Mouse (Mus musculus) heart, embryonic 13.5 days (tissue): ENCODE data around the gene Gm17571. TPM values are rescaled to one million over a fixed set of nuclear protein-coding genes. Genes with fewer than 3 reads are reported as not detected.
A peak's percentile ranks its signal among the peaks of the same experiment; 100 is the strongest.

Experiments used
- ATAC-seq: fragments of 200-750 bp; cut with Nextera tagmentation; 2 replicates; pipeline ENCODE4 v1.8.0; 2017; ENCODE audit warnings: moderate TSS enrichment; ENCODE audit not compliant: insufficient number of reproducible peaks, low FRiP score, low TSS enrichment; ENCODE audit errors: extremely low read depth
- H3K27ac ChIP-seq: fragments of 300-500 bp; sonication (generic); replicated peaks from 2 replicates; pipeline ENCODE4 v1.5.1; 2015; ENCODE audit warnings: moderate library complexity, mild to moderate bottlenecking, inconsistent platforms
- H3K27me3 ChIP-seq: fragments of 300-500 bp; sonication (generic); replicated peaks from 2 replicates; pipeline ENCODE4 v1.6.1; 2015; ENCODE audit warnings: mild to moderate bottlenecking, inconsistent platforms
- H3K36me3 ChIP-seq: fragments of 300-500 bp; sonication (generic); 2 replicates; pipeline ENCODE4 v1.6.1; 2015; ENCODE audit warnings: mild to moderate bottlenecking, inconsistent platforms
- H3K4me1 ChIP-seq: fragments of 300-500 bp; sonication (generic); 2 replicates; pipeline ENCODE4 v1.6.1; 2015; ENCODE audit warnings: inconsistent platforms
- H3K4me2 ChIP-seq: fragments of 300-500 bp; sonication (generic); 2 replicates; pipeline ENCODE4 v1.6.1; 2015; ENCODE audit warnings: inconsistent platforms, mild to moderate bottlenecking, moderate library complexity
- H3K4me3 ChIP-seq: fragments of 300-500 bp; sonication (generic); 2 replicates; pipeline ENCODE4 v1.5.1; 2015; ENCODE audit warnings: moderate library complexity, mild to moderate bottlenecking, inconsistent platforms
- H3K9ac ChIP-seq: fragments of 300-500 bp; sonication (generic); 2 replicates; pipeline ENCODE4 v1.6.1; 2015; ENCODE audit warnings: inconsistent platforms, mild to moderate bottlenecking, moderate library complexity
- H3K9me3 ChIP-seq: fragments of 300-500 bp; sonication (generic); 2 replicates; pipeline ENCODE4 v1.6.1; 2016; ENCODE audit warnings: inconsistent platforms
- WGBS: fragments of 180-500 bp; shearing (Covaris S2); methylation state at CpG from one replicate; pipeline ENCODE4 v1.1.7; 2015; ENCODE audit warnings: mixed read lengths; 5-methylcytosine and 5-hydroxymethylcytosine counted together
- polyA plus RNA-seq: library from polyadenylated mRNA; unstranded; fragments of >200 nt; fragmentation: Nextera tagmentation; extraction: Ambion mirVana; gene quantifications from 2 replicates; pipeline ENCODE4 v1.2.1, GENCODE M21; 2015

Gm17571 gene
- polyA plus RNA-seq, 1 experiment from 2014 or later = not detected

- H3K4me3 ChIP-seq = peak overlapping the region; percentile 28
- peak overlapping the region; percentile 64 for H3K9ac ChIP-seq
- no peaks in the 10 kb centered on the region for H3K27me3 ChIP-seq
- H3K27ac ChIP-seq = peak overlapping the region; percentile 91
- H3K9me3 ChIP-seq = no peaks in the 10 kb centered on the region
- no peaks in the 10 kb centered on the region for H3K36me3 ChIP-seq
- H3K4me1 ChIP-seq = peaks cover 66% of the 10 kb centered on the region
- peak; percentile 75 for ATAC-seq
- WGBS = 23% methylated on average over 7 of the region's 7 CpGs
- peak overlapping the region; percentile 58 for H3K4me2 ChIP-seq
Observed at GRCm38 (mm10) chr9:13425031-13425940, 21.3 kb downstream of the Gm17571 start.

GRCm38 (mm10) chr9:13414230-13414766 lies 32.3 kb downstream of the Gm17571 start:
- no peak for ATAC-seq
- no peak overlapping the region for H3K9ac ChIP-seq
- H3K9me3 ChIP-seq = no peaks in the 10 kb centered on the region
- no peak overlapping the region for H3K27ac ChIP-seq
- no peak overlapping the region for H3K4me2 ChIP-seq
- H3K4me3 ChIP-seq = no peak overlapping the region
- no peaks in the 10 kb centered on the region for H3K4me1 ChIP-seq
- no peaks in the 10 kb centered on the region for H3K27me3 ChIP-seq
- H3K36me3 ChIP-seq = peaks cover 7% of the 10 kb centered on the region

Other genes with a start within 250 kb of the Gm17571 start
- 7.8 and 8.2 TPM in 2 replicates for gene Jrkl, start 200.9 kb downstream of the Gm17571 start, polyA plus RNA-seq
- gene Ccdc82, start 199.8 kb downstream of the Gm17571 start, polyA plus RNA-seq = 6.3 and 7.0 TPM in 2 replicates
- gene Maml2, start 148.8 kb downstream of the Gm17571 start, polyA plus RNA-seq = 9.5 and 9.8 TPM in 2 replicates